Mouse (Mus musculus): Measurements from ENCODE around the gene Hspb1. TPM values are rescaled to one million over a fixed set of nuclear protein-coding genes. Genes with fewer than 3 reads are reported as not detected.

The Hspb1 gene
- total RNA-seq, 2 experiments from 2014 or later, result not detected

- ATAC-seq (replicated peaks; ENCODE audit: low FRiP score, poor library complexity, severe bottlenecking), result peak; percentile 84
These were observed 8.1 kb upstream of the Hspb1 start for GRCm38 (mm10) chr5:135879449-135880158.

- ATAC-seq (replicated peaks; ENCODE audit: low FRiP score, poor library complexity, severe bottlenecking), result no peak
These were observed 3.1 kb upstream of the Hspb1 start for GRCm38 (mm10) chr5:135884641-135885040.

- no peak for ATAC-seq (replicated peaks; ENCODE audit: low FRiP score, poor library complexity, severe bottlenecking)
These were observed 891 bp downstream of the Hspb1 start for GRCm38 (mm10) chr5:135888405-135889215.

GRCm38 (mm10) chr5:135890323-135890722 lies 2.6 kb downstream of the Hspb1 start:
- ATAC-seq (replicated peaks; ENCODE audit: low FRiP score, poor library complexity, severe bottlenecking), result no peak

- no peak for ATAC-seq (replicated peaks; ENCODE audit: low FRiP score, poor library complexity, severe bottlenecking)
These were observed 3.2 kb downstream of the Hspb1 start for GRCm38 (mm10) chr5:135890920-135891319.

GRCm38 (mm10) chr5:135892589-135893351 lies 5.1 kb downstream of the Hspb1 start:
- no peak for ATAC-seq (replicated peaks; ENCODE audit: low FRiP score, poor library complexity, severe bottlenecking)

- ATAC-seq (replicated peaks; ENCODE audit: low FRiP score, poor library complexity, severe bottlenecking), result no peak
These were observed 7.2 kb downstream of the Hspb1 start for GRCm38 (mm10) chr5:135894958-135895357.

- no peak for ATAC-seq (replicated peaks; ENCODE audit: low FRiP score, poor library complexity, severe bottlenecking)
These were observed 10.3 kb downstream of the Hspb1 start for GRCm38 (mm10) chr5:135898028-135898427.

GRCm38 (mm10) chr5:135898995-135899394 lies 11.3 kb downstream of the Hspb1 start:
- ATAC-seq (replicated peaks; ENCODE audit: low FRiP score, poor library complexity, severe bottlenecking), result no peak

GRCm38 (mm10) chr5:135899833-135900232 lies 12.1 kb downstream of the Hspb1 start:
- no peak for ATAC-seq (replicated peaks; ENCODE audit: low FRiP score, poor library complexity, severe bottlenecking)

- no peak for ATAC-seq (replicated peaks; ENCODE audit: low FRiP score, poor library complexity, severe bottlenecking)
These were observed 13.0 kb downstream of the Hspb1 start for GRCm38 (mm10) chr5:135900701-135901100.

- ATAC-seq (replicated peaks; ENCODE audit: low FRiP score, poor library complexity, severe bottlenecking), result 0 out of 2 replicates have a peak, but pooled peaks have one; percentile 43
These were observed 13.8 kb downstream of the Hspb1 start for GRCm38 (mm10) chr5:135901354-135902095.

- no peak for ATAC-seq (replicated peaks; ENCODE audit: low FRiP score, poor library complexity, severe bottlenecking)
These were observed 15.3 kb downstream of the Hspb1 start for GRCm38 (mm10) chr5:135903058-135903457.

- peak; percentile 83 for ATAC-seq (replicated peaks; ENCODE audit: low FRiP score, poor library complexity, severe bottlenecking)
These were observed 15.9 kb downstream of the Hspb1 start for GRCm38 (mm10) chr5:135903551-135904151.

- ATAC-seq (replicated peaks; ENCODE audit: low FRiP score, poor library complexity, severe bottlenecking), result no peak
These were observed 16.5 kb downstream of the Hspb1 start for GRCm38 (mm10) chr5:135904259-135904658.

GRCm38 (mm10) chr5:135905320-135906225 lies 17.9 kb downstream of the Hspb1 start:
- ATAC-seq (replicated peaks; ENCODE audit: low FRiP score, poor library complexity, severe bottlenecking), result no peak

- no peak for ATAC-seq (replicated peaks; ENCODE audit: low FRiP score, poor library complexity, severe bottlenecking)
These were observed 19.1 kb downstream of the Hspb1 start for GRCm38 (mm10) chr5:135906846-135907245.

- ATAC-seq (replicated peaks; ENCODE audit: low FRiP score, poor library complexity, severe bottlenecking), result no peak
These were observed 19.5 kb downstream of the Hspb1 start for GRCm38 (mm10) chr5:135907256-135907655.

Data from erythroid progenitor cell, adult 5-6 weeks (primary cell).